Mouse (Mus musculus): Measurements from ENCODE around the gene Fbl. TPM values are rescaled to one million over a fixed set of nuclear protein-coding genes. Genes with fewer than 3 reads are reported as not detected.

The Fbl gene
- polyA plus RNA-seq, 1 experiment from 2014 or later, result 48.4 TPM

DNA sequence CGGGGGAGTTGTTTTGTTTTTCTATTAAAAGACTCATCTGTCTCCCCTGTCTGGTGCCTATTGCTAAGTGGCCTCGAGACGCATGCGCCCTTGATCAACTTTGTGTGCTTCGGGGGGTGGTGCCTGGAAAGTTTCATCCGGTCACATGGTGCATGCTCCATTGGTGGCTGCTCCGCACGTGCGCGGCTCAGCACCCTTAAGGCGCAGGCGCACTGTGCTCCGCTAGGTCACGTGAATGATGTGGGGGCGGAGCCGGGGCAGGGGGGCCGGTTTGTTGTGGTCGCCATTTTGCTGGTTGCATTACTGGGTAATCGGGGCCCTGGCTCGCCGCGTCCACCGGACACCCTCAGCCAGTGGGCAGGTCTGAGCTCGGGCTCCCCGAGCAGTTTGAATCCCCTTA is 9.7 kb downstream of the Fbl start, which contains the start of gene Dyrk1b:
Gene Dyrk1b (plus strand): TSS at position 242 of the 400 bp plus-strand sequence.
- peaks cover 9% of the 10 kb centered on the region for H3K4me1 ChIP-seq (ENCODE audit: insufficient read depth)
- H3K27ac ChIP-seq (ENCODE audit: low read depth), result peak within 1 kb of the TSS; percentile 85
- peak within 1 kb of the TSS; percentile 93 for H3K4me2 ChIP-seq (ENCODE audit: low read depth, low read length)
- WGBS (ENCODE audit: insufficient replicate concordance), result 2% methylated on average over 25 of the region's 25 CpGs
- peak within 1 kb of the TSS; percentile 78 for H3K9ac ChIP-seq (replicated peaks)
- H3K4me3 ChIP-seq (ENCODE audit: low read depth, low read length), result peak within 1 kb of the TSS; percentile 93
- H3K9me3 ChIP-seq (ENCODE audit: low read length), result no peaks in the 10 kb centered on the region
- DNase-seq, result peak; percentile 99
- TF ChIP-seq CTCF (IDR thresholded peaks at IDR 0.05; ENCODE audit: low read depth) (no peak), EP300 (IDR thresholded peaks at IDR 0.05; ENCODE audit: low read depth) (no peak; the same call in 1 of the 2 replicates)
- peaks cover 55% of the 10 kb centered on the region for H3K36me3 ChIP-seq (replicated peaks; ENCODE audit: insufficient read depth, low read length)
- no peaks in the 10 kb centered on the region for H3K27me3 ChIP-seq (ENCODE audit: insufficient read depth, low read length)
- peak; percentile 86 for ATAC-seq

DNA sequence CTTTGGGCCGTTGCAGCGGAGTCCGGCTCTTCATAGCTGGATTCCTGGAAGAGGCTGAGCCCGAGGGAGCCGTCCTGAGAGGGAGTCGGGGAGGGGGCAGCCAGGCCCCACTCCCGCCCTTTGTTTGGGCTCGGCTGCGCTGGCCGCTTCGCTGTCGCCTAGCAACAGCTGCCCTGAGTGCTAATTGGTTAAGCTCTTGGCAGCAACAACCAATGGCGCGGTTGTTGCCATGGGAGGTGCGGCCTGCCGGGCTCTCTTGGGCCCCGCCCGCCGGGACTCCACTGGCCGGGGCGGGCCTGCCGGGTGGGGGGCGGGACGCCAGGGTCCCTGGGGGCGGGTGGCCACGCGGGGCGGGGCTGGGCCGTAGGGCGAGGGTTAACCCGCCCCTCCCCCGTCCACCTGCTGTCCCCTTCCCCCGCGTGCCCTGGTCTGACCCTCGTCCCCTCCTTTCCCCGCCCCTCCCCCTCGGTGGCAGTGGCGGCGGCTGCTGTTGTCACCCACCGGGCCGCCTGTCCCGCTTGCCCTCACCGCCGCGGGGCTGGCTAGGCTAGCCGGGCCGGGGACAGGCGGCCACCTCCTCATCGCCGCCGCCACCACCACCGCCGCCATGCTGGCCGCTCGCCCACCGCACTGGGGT is 10.3 kb downstream of the Fbl start:
- no peaks in the 10 kb centered on the region for H3K9me3 ChIP-seq (ENCODE audit: low read length)
- peak overlapping the region; percentile 93 for H3K4me3 ChIP-seq (ENCODE audit: low read depth, low read length)
- peaks cover 61% of the 10 kb centered on the region for H3K36me3 ChIP-seq (replicated peaks; ENCODE audit: insufficient read depth, low read length)
- H3K9ac ChIP-seq (replicated peaks), result peak overlapping the region; percentile 78
- peak overlapping the region; percentile 93 for H3K4me2 ChIP-seq (ENCODE audit: low read depth, low read length)
- TF ChIP-seq CTCF (IDR thresholded peaks at IDR 0.05; ENCODE audit: low read depth) (no peak), EP300 (IDR thresholded peaks at IDR 0.05; ENCODE audit: low read depth) (no peak)
- H3K4me1 ChIP-seq (ENCODE audit: insufficient read depth), result peaks cover 9% of the 10 kb centered on the region
- peak; percentile 95 for DNase-seq
- peak overlapping the region; percentile 85 for H3K27ac ChIP-seq (ENCODE audit: low read depth)
- no peaks in the 10 kb centered on the region for H3K27me3 ChIP-seq (ENCODE audit: insufficient read depth, low read length)
- WGBS (ENCODE audit: insufficient replicate concordance), result 2% methylated on average over 25 of the region's 56 CpGs
- peak; percentile 95 for ATAC-seq

DNA sequence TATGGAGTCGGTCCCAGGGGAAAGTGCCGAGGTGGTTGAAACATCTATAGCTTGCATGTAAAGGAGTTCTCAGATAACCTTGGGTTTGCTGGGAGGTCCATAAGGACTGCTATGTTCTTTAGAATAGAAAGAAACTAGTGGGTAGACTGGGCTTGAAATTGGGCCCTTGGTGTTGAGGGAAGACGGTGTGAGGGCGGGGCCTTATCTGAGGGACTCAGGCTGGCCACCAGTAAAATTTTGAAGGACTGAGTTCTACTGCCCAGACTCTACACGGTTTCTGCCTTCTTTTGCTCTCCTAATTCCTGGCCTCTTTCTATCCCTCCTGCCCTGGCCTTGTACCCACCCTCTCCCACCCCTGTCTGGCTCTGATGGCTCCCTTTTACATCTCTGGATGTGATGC is 11.4 kb downstream of the Fbl start:
- H3K36me3 ChIP-seq (replicated peaks; ENCODE audit: insufficient read depth, low read length), result peaks cover 63% of the 10 kb centered on the region
- H3K27ac ChIP-seq (ENCODE audit: low read depth), result peak overlapping the region; percentile 73
- WGBS (ENCODE audit: insufficient replicate concordance), result 72% methylated on average over 5 of the region's 5 CpGs
- peak overlapping the region; percentile 93 for H3K4me2 ChIP-seq (ENCODE audit: low read depth, low read length)
- ATAC-seq (no peak), DNase-seq (no peak)
- peak overlapping the region; percentile 72 for H3K9ac ChIP-seq (replicated peaks)
- TF ChIP-seq CTCF (IDR thresholded peaks at IDR 0.05; ENCODE audit: low read depth) (no peak), EP300 (IDR thresholded peaks at IDR 0.05; ENCODE audit: low read depth) (no peak)
- no peaks in the 10 kb centered on the region for H3K27me3 ChIP-seq (ENCODE audit: insufficient read depth, low read length)
- H3K4me1 ChIP-seq (ENCODE audit: insufficient read depth), result peaks cover 9% of the 10 kb centered on the region
- peak overlapping the region; percentile 93; the same call in 1 of the 2 replicates for H3K4me3 ChIP-seq (ENCODE audit: low read depth, low read length)
- no peaks in the 10 kb centered on the region for H3K9me3 ChIP-seq (ENCODE audit: low read length)

DNA sequence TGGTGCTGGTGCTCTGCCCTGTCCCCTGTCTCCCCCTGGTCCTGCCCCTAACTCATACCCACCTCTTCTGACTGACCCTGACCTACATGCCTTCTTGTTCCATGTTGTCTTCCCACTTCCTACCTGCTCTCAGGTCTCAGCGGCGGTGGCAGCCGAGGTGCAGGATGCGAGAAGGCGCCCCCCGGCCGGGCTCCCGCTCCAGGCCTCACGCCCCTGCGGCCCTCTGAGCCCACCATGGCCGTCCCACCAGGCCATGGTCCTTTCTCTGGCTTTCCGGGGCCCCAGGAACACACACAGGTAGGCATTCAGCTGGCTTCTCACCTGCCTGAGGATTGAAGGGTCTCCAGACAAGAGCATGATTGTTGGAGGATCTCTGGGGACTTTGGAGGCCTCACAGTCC is 11.9 kb downstream of the Fbl start:
- 0 out of 2 replicates have a peak overlapping the region, but pooled peaks have one; percentile 93 for H3K4me2 ChIP-seq (ENCODE audit: low read depth, low read length)
- H3K9ac ChIP-seq (replicated peaks), result no peak overlapping the region
- no peaks in the 10 kb centered on the region for H3K9me3 ChIP-seq (ENCODE audit: low read length)
- no peaks in the 10 kb centered on the region for H3K27me3 ChIP-seq (ENCODE audit: insufficient read depth, low read length)
- TF ChIP-seq EP300 (IDR thresholded peaks at IDR 0.05; ENCODE audit: low read depth) (no peak), CTCF (IDR thresholded peaks at IDR 0.05; ENCODE audit: low read depth) (no peak)
- ATAC-seq (no peak), DNase-seq (no peak)
- peaks cover 62% of the 10 kb centered on the region for H3K36me3 ChIP-seq (replicated peaks; ENCODE audit: insufficient read depth, low read length)
- 88% methylated on average over 12 of the region's 12 CpGs for WGBS (ENCODE audit: insufficient replicate concordance)
- no peak overlapping the region for H3K27ac ChIP-seq (ENCODE audit: low read depth)
- H3K4me3 ChIP-seq (ENCODE audit: low read depth, low read length), result no peak overlapping the region
- peaks cover 9% of the 10 kb centered on the region for H3K4me1 ChIP-seq (ENCODE audit: insufficient read depth)

DNA sequence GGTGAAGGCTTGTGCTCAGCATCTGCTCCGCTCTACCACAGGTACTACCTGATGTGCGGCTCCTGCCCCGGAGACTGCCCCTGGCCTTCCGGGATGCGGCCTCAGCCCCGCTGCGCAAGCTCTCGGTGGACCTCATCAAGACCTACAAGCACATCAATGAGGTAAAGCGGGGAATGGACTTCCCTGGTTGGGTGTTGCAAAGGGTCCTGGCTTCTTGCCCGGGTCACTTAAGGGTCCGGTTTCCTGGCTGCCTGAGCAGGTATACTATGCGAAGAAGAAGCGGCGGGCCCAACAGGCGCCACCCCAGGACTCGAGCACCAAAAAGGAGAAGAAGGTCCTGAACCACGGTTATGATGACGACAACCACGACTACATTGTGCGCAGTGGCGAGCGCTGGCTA is 12.8 kb downstream of the Fbl start:
- peaks cover 62% of the 10 kb centered on the region for H3K36me3 ChIP-seq (replicated peaks; ENCODE audit: insufficient read depth, low read length)

DNA sequence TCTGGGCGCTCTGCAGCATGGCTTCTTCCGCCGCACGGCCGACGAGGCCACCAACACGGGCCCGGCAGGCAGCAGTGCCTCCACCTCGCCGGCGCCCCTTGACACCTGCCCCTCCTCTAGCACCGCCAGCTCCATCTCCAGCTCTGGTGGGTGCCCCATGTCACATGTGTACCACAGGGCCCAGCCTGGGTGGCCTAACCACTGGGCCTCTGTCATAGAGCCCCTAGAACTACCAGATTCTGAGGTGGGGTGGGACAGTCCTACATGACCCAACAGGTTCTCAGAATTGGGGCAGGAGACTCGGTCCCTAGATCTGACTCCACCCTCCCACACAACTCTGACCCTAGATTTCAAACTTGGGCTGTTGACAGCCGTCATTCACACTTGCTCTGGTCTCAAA is 16.4 kb downstream of the Fbl start:
- Histone ChIP-seq H3K4me2 (ENCODE audit: low read depth, low read length) (no peak overlapping the region), H3K27me3 (ENCODE audit: insufficient read depth, low read length) (no peaks in the 10 kb centered on the region), H3K9me3 (ENCODE audit: low read length) (no peaks in the 10 kb centered on the region), H3K36me3 (replicated peaks; ENCODE audit: insufficient read depth, low read length) (peaks cover 65% of the 10 kb centered on the region), H3K4me3 (ENCODE audit: low read depth, low read length) (no peak overlapping the region), H3K4me1 (ENCODE audit: insufficient read depth) (peaks cover 1% of the 10 kb centered on the region), H3K9ac (replicated peaks) (no peak overlapping the region), H3K27ac (ENCODE audit: low read depth) (no peak overlapping the region)
- ATAC-seq (no peak), DNase-seq (no peak)
- 92% methylated on average over 14 of the region's 14 CpGs for WGBS (ENCODE audit: insufficient replicate concordance)
- TF ChIP-seq EP300 (IDR thresholded peaks at IDR 0.05; ENCODE audit: low read depth) (no peak), CTCF (IDR thresholded peaks at IDR 0.05; ENCODE audit: low read depth) (no peak)

More for the DNA sequence above, 12.8 kb downstream of the Fbl start:
- Histone ChIP-seq H3K27me3 (ENCODE audit: insufficient read depth, low read length) (no peaks in the 10 kb centered on the region), H3K9me3 (ENCODE audit: low read length) (no peaks in the 10 kb centered on the region), H3K27ac (ENCODE audit: low read depth) (no peak overlapping the region), H3K9ac (replicated peaks) (no peak overlapping the region), H3K4me3 (ENCODE audit: low read depth, low read length) (no peak overlapping the region), H3K4me2 (ENCODE audit: low read depth, low read length) (no peak overlapping the region), H3K4me1 (ENCODE audit: insufficient read depth) (peaks cover 9% of the 10 kb centered on the region)
- 90% methylated on average over 22 of the region's 22 CpGs for WGBS (ENCODE audit: insufficient replicate concordance)
- no peak for TF ChIP-seq CTCF (IDR thresholded peaks at IDR 0.05; ENCODE audit: low read depth)
- TF ChIP-seq EP300 (IDR thresholded peaks at IDR 0.05; ENCODE audit: low read depth), result no peak
- no peak for DNase-seq
- no peak for ATAC-seq

All from liver, postnatal 0 days (tissue).